Mouse (Mus musculus): Measurements from ENCODE around the gene Prune1. TPM values are rescaled to one million over a fixed set of nuclear protein-coding genes. Genes with fewer than 3 reads are reported as not detected.
A peak's percentile ranks its signal among the peaks of the same experiment; 100 is the strongest.

The Prune1 gene
- polyA plus RNA-seq, 1 experiment from 2014 or later: 24.5 TPM

- H3K9ac ChIP-seq: no peak overlapping the region
- H3K4me1 ChIP-seq: peaks cover 38% of the 10 kb centered on the region
- H3K27ac ChIP-seq (replicated peaks): no peak overlapping the region
- H3K4me2 ChIP-seq: no peak overlapping the region
- no peaks in the 10 kb centered on the region for H3K9me3 ChIP-seq
- 86% methylated on average over 23 of the region's 23 CpGs for WGBS
- no peak for ATAC-seq (ENCODE audit: extremely low read depth, insufficient number of reproducible peaks, low FRiP score, low TSS enrichment)
- H3K4me3 ChIP-seq: no peak overlapping the region
- no peaks in the 10 kb centered on the region for H3K27me3 ChIP-seq (replicated peaks)
- H3K36me3 ChIP-seq: peaks cover 72% of the 10 kb centered on the region
Observed at GRCm38 (mm10) chr3:95235386-95236301, 46.2 kb downstream of the Prune1 start.

- no peak for ATAC-seq (ENCODE audit: extremely low read depth, insufficient number of reproducible peaks, low FRiP score, low TSS enrichment)
- Histone ChIP-seq H3K36me3 (peaks cover 71% of the 10 kb centered on the region), H3K9me3 (no peaks in the 10 kb centered on the region), H3K27ac (replicated peaks) (peak overlapping the region; percentile 46), H3K4me2 (no peak overlapping the region), H3K9ac (peak overlapping the region; percentile 3; the same call in 1 of the 2 replicates), H3K4me3 (no peak overlapping the region), H3K27me3 (replicated peaks) (no peaks in the 10 kb centered on the region), H3K4me1 (peaks cover 49% of the 10 kb centered on the region)
- 87% methylated on average over 16 of the region's 16 CpGs for WGBS
Observed at GRCm38 (mm10) chr3:95233303-95233980, 48.4 kb downstream of the Prune1 start.

- no peak for ATAC-seq (ENCODE audit: extremely low read depth, insufficient number of reproducible peaks, low FRiP score, low TSS enrichment)
- WGBS: 46% methylated on average over 7 of the region's 7 CpGs
- Histone ChIP-seq H3K27ac (replicated peaks) (peak overlapping the region; percentile 46), H3K36me3 (peaks cover 64% of the 10 kb centered on the region), H3K9ac (peak overlapping the region; percentile 3), H3K4me3 (no peak overlapping the region), H3K27me3 (replicated peaks) (no peaks in the 10 kb centered on the region), H3K4me1 (peaks cover 45% of the 10 kb centered on the region), H3K4me2 (no peak overlapping the region), H3K9me3 (no peaks in the 10 kb centered on the region)
Observed at GRCm38 (mm10) chr3:95232771-95233170, 49.1 kb downstream of the Prune1 start.

- H3K27ac ChIP-seq (replicated peaks): peak within 1 kb of the TSS; percentile 97
- peaks cover 52% of the 10 kb centered on the region for H3K36me3 ChIP-seq
- H3K9ac ChIP-seq: peak within 1 kb of the TSS; percentile 93
- no peaks in the 10 kb centered on the region for H3K27me3 ChIP-seq (replicated peaks)
- 66% methylated on average over 13 of the region's 13 CpGs for WGBS
- peaks cover 48% of the 10 kb centered on the region for H3K4me1 ChIP-seq
- H3K9me3 ChIP-seq: no peaks in the 10 kb centered on the region
- H3K4me2 ChIP-seq: peak within 1 kb of the TSS; percentile 78
- peak within 1 kb of the TSS; percentile 83 for H3K4me3 ChIP-seq
- ATAC-seq (ENCODE audit: extremely low read depth, insufficient number of reproducible peaks, low FRiP score, low TSS enrichment): no peak
Observed at GRCm38 (mm10) chr3:95231298-95232221, 50.3 kb downstream of the Prune1 start, which contains the start of gene Mllt11. Gene Mllt11 (minus strand): TSS chr3:95232171.

GRCm38 (mm10) chr3:95230495-95231297 is 51.2 kb downstream of the Prune1 start:
- ATAC-seq (ENCODE audit: extremely low read depth, insufficient number of reproducible peaks, low FRiP score, low TSS enrichment): no peak
- peaks cover 45% of the 10 kb centered on the region for H3K36me3 ChIP-seq
- WGBS: 52% methylated on average over 8 of the region's 8 CpGs
- H3K4me2 ChIP-seq: peak overlapping the region; percentile 78
- H3K9me3 ChIP-seq: no peaks in the 10 kb centered on the region
- peak overlapping the region; percentile 83 for H3K4me3 ChIP-seq
- peak overlapping the region; percentile 93 for H3K9ac ChIP-seq
- peak overlapping the region; percentile 97 for H3K27ac ChIP-seq (replicated peaks)
- no peaks in the 10 kb centered on the region for H3K27me3 ChIP-seq (replicated peaks)
- H3K4me1 ChIP-seq: peaks cover 56% of the 10 kb centered on the region

GRCm38 (mm10) chr3:95229781-95230494 is 51.9 kb downstream of the Prune1 start:
- H3K36me3 ChIP-seq: peaks cover 45% of the 10 kb centered on the region
- peak overlapping the region; percentile 97 for H3K27ac ChIP-seq (replicated peaks)
- no peaks in the 10 kb centered on the region for H3K9me3 ChIP-seq
- H3K4me3 ChIP-seq: peak overlapping the region; percentile 83
- 4% methylated on average over 13 of the region's 13 CpGs for WGBS
- H3K4me1 ChIP-seq: peaks cover 57% of the 10 kb centered on the region
- H3K4me2 ChIP-seq: peak overlapping the region; percentile 78
- H3K27me3 ChIP-seq (replicated peaks): no peaks in the 10 kb centered on the region
- H3K9ac ChIP-seq: peak overlapping the region; percentile 93
- ATAC-seq (ENCODE audit: extremely low read depth, insufficient number of reproducible peaks, low FRiP score, low TSS enrichment): no peak

GRCm38 (mm10) chr3:95228894-95229780 is 52.7 kb downstream of the Prune1 start:
- peaks cover 65% of the 10 kb centered on the region for H3K4me1 ChIP-seq
- H3K9me3 ChIP-seq: no peaks in the 10 kb centered on the region
- H3K9ac ChIP-seq: peak overlapping the region; percentile 93
- H3K27ac ChIP-seq (replicated peaks): peak overlapping the region; percentile 97
- peak overlapping the region; percentile 78 for H3K4me2 ChIP-seq
- no peaks in the 10 kb centered on the region for H3K27me3 ChIP-seq (replicated peaks)
- peaks cover 39% of the 10 kb centered on the region for H3K36me3 ChIP-seq
- 1% methylated on average over 43 of the region's 43 CpGs for WGBS
- 0 out of 2 replicates have a peak, but pooled peaks have one; percentile 4 for ATAC-seq (ENCODE audit: extremely low read depth, insufficient number of reproducible peaks, low FRiP score, low TSS enrichment)
- peak overlapping the region; percentile 83 for H3K4me3 ChIP-seq

- under 1% methylated on average over 63 of the region's 64 CpGs for WGBS
- ATAC-seq (ENCODE audit: extremely low read depth, insufficient number of reproducible peaks, low FRiP score, low TSS enrichment): peak; percentile 81
- peaks cover 69% of the 10 kb centered on the region for H3K4me1 ChIP-seq
Observed at GRCm38 (mm10) chr3:95228148-95228893, 53.6 kb downstream of the Prune1 start, which contains the start of gene Cdc42se1. Gene Cdc42se1 (plus strand): TSS chr3:95228732.

More at GRCm38 (mm10) chr3:95228148-95228893, 53.6 kb downstream of the Prune1 start, which contains the start of gene Cdc42se1:
- Histone ChIP-seq H3K4me3 (peak within 1 kb of the TSS; percentile 83), H3K27me3 (replicated peaks) (no peaks in the 10 kb centered on the region), H3K9me3 (no peaks in the 10 kb centered on the region), H3K27ac (replicated peaks) (peak within 1 kb of the TSS; percentile 97), H3K9ac (peak within 1 kb of the TSS; percentile 93), H3K4me2 (peak within 1 kb of the TSS; percentile 78), H3K36me3 (peaks cover 37% of the 10 kb centered on the region)
